Mouse (Mus musculus) MEL (cell line): Measurements from ENCODE around the gene Pan2. TPM values are rescaled to one million over a fixed set of nuclear protein-coding genes. Genes with fewer than 3 reads are reported as not detected.

Source experiments
- DNase-seq: peaks from one replicate; pipeline ENCODE4 v3.0.0; 2011; ENCODE audit warnings: low read depth, low spot score
- H3K27ac ChIP-seq: 2 replicates; pipeline ENCODE4 v1.5.1; 2012; ENCODE audit warnings: low read depth, mild to moderate bottlenecking, control low read depth, low read length, moderate library complexity; ENCODE audit not compliant: control insufficient read depth
- H3K27me3 ChIP-seq, 2 experiments: fragments of 150-350 bp in 1 of 2; sonication (generic) in 1 of 2; 2 replicates each; pipeline ENCODE4 v1.6.1; 2012; ENCODE audit warnings: low read length in 2 of 2, mild to moderate bottlenecking in 2 of 2, improper control_type of control experiment in 1 of 2, moderate library complexity in 1 of 2; ENCODE audit not compliant: insufficient read depth in 2 of 2, control insufficient read depth in 1 of 2
- H3K36me3 ChIP-seq, 2 experiments: 2 replicates each; pipeline ENCODE4 v1.6.1; 2012 to 2014; ENCODE audit warnings: low read length in 2 of 2, improper control_type of control experiment in 1 of 2, inconsistent platforms in 1 of 2, mild to moderate bottlenecking in 1 of 2; ENCODE audit not compliant: insufficient read depth in 2 of 2, control insufficient read depth in 1 of 2
- H3K4me1 ChIP-seq, 2 experiments: fragments of 150-350 bp in 1 of 2; sonication (generic) in 1 of 2; 2 replicates each; pipeline ENCODE4 v1.6.1; 2012; ENCODE audit warnings: low read length in 2 of 2, improper control_type of control experiment in 1 of 2, mild to moderate bottlenecking in 1 of 2; ENCODE audit not compliant: insufficient read depth in 2 of 2, control insufficient read depth in 1 of 2
- H3K4me3 ChIP-seq, 2 experiments: fragments of 150-350 bp in 1 of 2; sonication (generic) in 1 of 2; 2 replicates each; pipeline ENCODE4 v1.5.1; 2012; ENCODE audit warnings: low read depth in 2 of 2, low read length in 2 of 2, mild to moderate bottlenecking in 2 of 2, moderate library complexity in 2 of 2, control low read depth in 1 of 2, improper control_type of control experiment in 1 of 2; ENCODE audit not compliant: control insufficient read depth in 1 of 2, insufficient read depth in 1 of 2
- H3K79me2 ChIP-seq: 2 replicates; pipeline ENCODE4 v1.6.1; 2012; ENCODE audit warnings: mild to moderate bottlenecking, low read length, moderate library complexity; ENCODE audit not compliant: control insufficient read depth, poor library complexity, insufficient read depth
- H3K9ac ChIP-seq: 2 replicates; pipeline ENCODE4 v1.6.1; 2012; ENCODE audit warnings: low read depth, mild to moderate bottlenecking, control low read depth, low read length, moderate library complexity; ENCODE audit not compliant: control insufficient read depth, poor library complexity, severe bottlenecking
- H3K9me3 ChIP-seq: fragments of 150-350 bp; sonication (generic); replicated peaks from 2 replicates; pipeline ENCODE4 v1.6.1; 2012; ENCODE audit warnings: mild to moderate bottlenecking, low read length, improper control_type of control experiment, moderate library complexity; ENCODE audit not compliant: insufficient read depth
- BHLHE40 ChIP-seq: IDR thresholded peaks from 2 replicates; pipeline ENCODE4 v1.6.1; 2012; ENCODE audit warnings: low read depth, mild to moderate bottlenecking, inconsistent platforms, low read length, improper control_type of control experiment, borderline replicate concordance
- CHD1 ChIP-seq: IDR thresholded peaks from 2 replicates; pipeline ENCODE4 v1.6.1; 2012; ENCODE audit warnings: low read depth, mild to moderate bottlenecking, inconsistent platforms, low read length, improper control_type of control experiment
- CTCF ChIP-seq, 3 experiments: IDR thresholded peaks in 2 of 3; conservative IDR thresholded peaks in 1 of 3; 2 replicates each; pipeline ENCODE4 v1.5.1; 2011 to 2012; ENCODE audit warnings: low read length in 3 of 3, low read depth in 2 of 3, mild to moderate bottlenecking in 2 of 3, improper control_type of control experiment in 1 of 3, inconsistent platforms in 1 of 3, mixed read lengths in 1 of 3, moderate library complexity in 1 of 3; ENCODE audit not compliant: control insufficient read depth in 1 of 3, insufficient read depth in 1 of 3, poor library complexity in 1 of 3, severe bottlenecking in 1 of 3
- E2F4 ChIP-seq: IDR thresholded peaks from 2 replicates; pipeline ENCODE4 v1.6.1; 2011; ENCODE audit warnings: low read depth, low read length, improper control_type of control experiment, borderline replicate concordance
- ELF1 ChIP-seq: IDR thresholded peaks from 2 replicates; pipeline ENCODE4 v1.6.1; 2014; ENCODE audit warnings: low read depth, mild to moderate bottlenecking, inconsistent platforms, low read length, improper control_type of control experiment, moderate library complexity
- GABPA ChIP-seq: IDR thresholded peaks from 2 replicates; pipeline ENCODE4 v1.6.1; 2012; ENCODE audit warnings: low read depth, mild to moderate bottlenecking, inconsistent platforms, low read length, improper control_type of control experiment, moderate library complexity
- GATA1 ChIP-seq: IDR thresholded peaks from 2 replicates; pipeline ENCODE4 v1.6.1; 2011; ENCODE audit warnings: low read depth, low read length, improper control_type of control experiment
- HCFC1 ChIP-seq: IDR thresholded peaks from 2 replicates; pipeline ENCODE4 v1.6.1; 2012; ENCODE audit warnings: low read depth, mild to moderate bottlenecking, inconsistent platforms, low read length, improper control_type of control experiment, moderate library complexity
- JUND ChIP-seq: IDR thresholded peaks from 2 replicates; pipeline ENCODE4 v1.6.1; 2011; ENCODE audit warnings: low read depth, mild to moderate bottlenecking, improper control_type of control experiment, low read length
- MAFK ChIP-seq: IDR thresholded peaks from 2 replicates; pipeline ENCODE4 v1.6.1; 2011; ENCODE audit warnings: low read depth, mild to moderate bottlenecking, low read length, improper control_type of control experiment, borderline replicate concordance
- MAX ChIP-seq: IDR thresholded peaks from 2 replicates; pipeline ENCODE4 v1.6.1; 2011; ENCODE audit warnings: low read length, improper control_type of control experiment
- MEF2A ChIP-seq: IDR thresholded peaks from 2 replicates; pipeline ENCODE4 v1.6.1; 2014; ENCODE audit warnings: low read depth, mild to moderate bottlenecking, inconsistent platforms, low read length, improper control_type of control experiment; ENCODE audit not compliant: poor library complexity, insufficient replicate concordance, severe bottlenecking; ENCODE audit errors: extremely low read depth
- MYB ChIP-seq: IDR thresholded peaks from 2 replicates; pipeline ENCODE4 v1.6.1; 2011; ENCODE audit warnings: mild to moderate bottlenecking, low read depth, low read length, improper control_type of control experiment
- NELFE ChIP-seq: IDR thresholded peaks from 2 replicates; pipeline ENCODE4 v1.6.1; 2011; ENCODE audit warnings: low read depth, low read length, improper control_type of control experiment
- POLR2AphosphoS2 ChIP-seq: IDR thresholded peaks from 2 replicates; pipeline ENCODE4 v1.6.1; 2011; ENCODE audit warnings: low read length, improper control_type of control experiment
- POLR2AphosphoS5 ChIP-seq: IDR thresholded peaks from 2 replicates; pipeline ENCODE4 v1.6.1; 2012; ENCODE audit warnings: low read depth, borderline replicate concordance, mild to moderate bottlenecking, inconsistent platforms, low read length, moderate library complexity, mixed read lengths
- RAD21 ChIP-seq: IDR thresholded peaks from 2 replicates; pipeline ENCODE4 v1.6.1; 2011; ENCODE audit warnings: mild to moderate bottlenecking, low read depth, low read length, improper control_type of control experiment
- SIN3A ChIP-seq: IDR thresholded peaks from 2 replicates; pipeline ENCODE4 v1.6.1; 2012; ENCODE audit warnings: low read length, improper control_type of control experiment, inconsistent platforms
- SMC3 ChIP-seq: IDR thresholded peaks from 2 replicates; pipeline ENCODE4 v1.6.1; 2011; ENCODE audit warnings: low read depth, low read length, improper control_type of control experiment
- TAL1 ChIP-seq: IDR thresholded peaks from 2 replicates; pipeline ENCODE4 v1.6.1; 2012; ENCODE audit warnings: mild to moderate bottlenecking, inconsistent platforms, low read length, moderate library complexity, mixed read lengths
- TBP ChIP-seq: IDR thresholded peaks from 2 replicates; pipeline ENCODE4 v1.8.0; 2011; ENCODE audit warnings: low read depth, low read length, improper control_type of control experiment
- TCF12 ChIP-seq: IDR thresholded peaks from 2 replicates; pipeline ENCODE4 v1.6.1; 2014; ENCODE audit warnings: low read depth, mild to moderate bottlenecking, inconsistent platforms, low read length, improper control_type of control experiment, moderate library complexity
- UBTF ChIP-seq: IDR thresholded peaks from 2 replicates; pipeline ENCODE4 v1.6.1; 2012; ENCODE audit warnings: low read depth, mild to moderate bottlenecking, inconsistent platforms, low read length, improper control_type of control experiment, moderate library complexity, borderline replicate concordance; ENCODE audit not compliant: insufficient read depth
- USF1 ChIP-seq: IDR thresholded peaks from 2 replicates; pipeline ENCODE4 v1.6.1; 2014; ENCODE audit warnings: low read depth, mild to moderate bottlenecking, inconsistent platforms, low read length, improper control_type of control experiment, moderate library complexity
- USF2 ChIP-seq, 2 experiments: IDR thresholded peaks; 2 replicates each; pipeline ENCODE4 v1.6.1; 2011 to 2012; ENCODE audit warnings: improper control_type of control experiment in 2 of 2, low read length in 2 of 2, borderline replicate concordance in 1 of 2, inconsistent platforms in 1 of 2, low read depth in 1 of 2, mild to moderate bottlenecking in 1 of 2; ENCODE audit not compliant: insufficient read depth in 1 of 2
- ZKSCAN1 ChIP-seq: IDR thresholded peaks from 2 replicates; pipeline ENCODE4 v1.6.1; 2012; ENCODE audit warnings: low read depth, mild to moderate bottlenecking, inconsistent platforms, low read length, improper control_type of control experiment, moderate library complexity
- ZMIZ1 ChIP-seq: IDR thresholded peaks from 2 replicates; pipeline ENCODE4 v1.6.1; 2012; ENCODE audit warnings: low read depth, mild to moderate bottlenecking, inconsistent platforms, low read length, improper control_type of control experiment, moderate library complexity
- polyA plus RNA-seq, 2 experiments: library from polyadenylated mRNA; stranded (reverse) in 1 of 2; unstranded in 1 of 2; fragments of >175 nt in 1 of 2; fragments of >200 nt in 1 of 2; gene quantifications; 2 replicates each; pipeline versions ENCODE4 v1.2.1 to v1.2.4; 2012; ENCODE audit warnings: low replicate concordance in 2 of 2, low read depth in 1 of 2; ENCODE audit not compliant: insufficient read length in 2 of 2, insufficient read depth in 1 of 2, missing spikeins in 1 of 2
- total RNA-seq: library from RNA; depleted of rRNA; stranded (reverse); fragments of 300-350 nt; gene quantifications from 2 replicates; pipeline ENCODE4 v1.2.3, GENCODE M21; 2012

Pan2 gene
- total and polyA plus RNA-seq, 3 experiments = 6.8 to 28.6 TPM; not detected in 1

DNA sequence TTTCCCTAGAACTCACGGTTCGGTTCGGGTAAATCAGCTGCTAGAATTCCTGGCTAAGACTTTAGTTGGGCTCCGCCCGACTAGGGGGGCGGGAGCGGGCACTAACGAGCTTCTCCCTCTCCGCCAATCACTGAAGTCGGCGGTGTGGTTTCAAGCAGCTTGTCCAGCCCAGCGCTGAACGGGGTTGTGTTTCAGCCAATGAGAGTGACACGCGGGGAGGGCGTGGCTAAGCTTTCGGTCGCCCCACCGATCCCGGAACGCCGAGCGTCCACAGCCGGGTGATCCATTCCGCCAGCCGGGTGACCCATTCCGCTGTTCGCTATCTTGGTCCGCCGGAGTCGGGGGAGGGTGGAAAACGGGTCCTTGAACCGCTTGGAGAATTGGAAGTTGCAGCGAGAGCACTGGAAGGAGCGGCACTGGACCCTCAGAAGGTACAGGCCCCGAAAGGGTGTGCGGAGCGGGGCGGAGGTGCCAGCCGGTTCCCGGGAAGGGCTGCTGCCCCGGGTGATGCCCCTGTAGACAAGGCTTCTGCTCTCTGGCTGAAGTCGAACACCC, 32.8 kb upstream of the Pan2 start, which contains the start of gene Stat2 (continued):
- TF ChIP-seq ZKSCAN1 (no peak), TBP (peak; percentile 44; the same call in 1 of the 2 replicates), MEF2A (no peak)

DNA sequence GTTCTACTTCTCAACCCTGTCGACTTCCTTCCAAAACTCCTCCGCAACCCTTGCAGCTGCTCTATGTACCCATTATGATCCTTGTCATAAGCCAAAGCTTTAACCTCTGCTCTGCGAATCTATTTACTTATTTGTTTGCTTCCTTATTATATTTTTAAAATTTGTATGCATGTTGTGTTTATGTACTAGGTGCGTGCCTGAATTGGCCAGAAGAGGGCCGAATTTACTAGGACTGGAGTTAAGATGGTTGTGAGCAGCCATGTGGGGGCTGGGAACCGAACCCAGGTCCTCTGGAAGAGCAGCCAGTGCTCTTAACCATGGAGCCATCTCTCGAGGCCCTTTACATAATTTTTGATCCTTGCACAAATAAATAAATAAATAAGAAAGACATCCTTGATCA, 32.3 kb upstream of the Pan2 start:
- DNase-seq = peak; percentile 70
- Histone ChIP-seq H3K36me3 (no peaks in the 10 kb centered on the region; a peak in 2 of 4 replicates), H3K9me3 (no peaks in the 10 kb centered on the region), H3K4me3 (peak overlapping the region; percentile 64 to 92), H3K4me1 (peaks cover 0 to 4% of the 10 kb centered on the region in 2 experiments; a peak in 2 of 4 replicates), H3K27ac (no peak overlapping the region), H3K9ac (peak overlapping the region; percentile 67), H3K79me2 (no peaks in the 10 kb centered on the region; the same call in 1 of the 2 replicates), H3K27me3 (no peaks in the 10 kb centered on the region)
- TF ChIP-seq MAX = no peak
- TF ChIP-seq MYB = no peak
- no peak for TF ChIP-seq SIN3A
- TF ChIP-seq RAD21 = no peak
- no peak for TF ChIP-seq CHD1
- TF ChIP-seq E2F4 = no peak
- no peak for TF ChIP-seq ZMIZ1
- TF ChIP-seq CTCF (IDR thresholded peaks at IDR 0.05 in 2 of 3, conservative IDR thresholded peaks at IDR 0.05 in 1 of 3; ENCODE audit: control insufficient read depth in 1 of 3, insufficient read depth in 1 of 3, low read depth in 2 of 3, low read length in 3 of 3, poor library complexity in 1 of 3, severe bottlenecking in 1 of 3) = peak in 1 of 3 experiments; percentile 25; a peak in 2 of 6 replicates

DNA sequence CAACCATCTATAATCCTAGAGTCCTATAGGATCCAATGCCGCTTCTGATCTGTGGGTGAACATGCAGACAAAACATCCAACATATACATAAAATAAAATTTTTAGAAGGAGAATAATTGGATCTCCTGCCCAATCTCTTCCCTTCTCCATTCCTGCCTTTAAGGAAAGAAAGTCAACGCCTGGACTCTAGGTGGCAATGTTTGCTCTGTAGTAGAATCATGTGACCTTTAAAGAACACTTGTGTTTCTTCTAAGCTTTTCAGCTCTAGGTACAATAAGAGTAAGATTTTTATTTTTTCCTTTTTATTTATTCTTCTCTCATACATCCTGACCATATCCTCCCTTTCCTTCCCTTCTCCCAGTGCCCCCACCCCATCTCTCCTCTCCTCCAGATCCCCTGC, 31.3 kb upstream of the Pan2 start:
- H3K4me3 ChIP-seq = no peak overlapping the region
- H3K27ac ChIP-seq = no peak overlapping the region
- H3K79me2 ChIP-seq = no peaks in the 10 kb centered on the region; the same call in 1 of the 2 replicates
- TF ChIP-seq TCF12 (no peak), MAX (no peak), MAFK (no peak), ZMIZ1 (no peak), POLR2AphosphoS2 (no peak), HCFC1 (no peak), GATA1 (no peak), BHLHE40 (no peak), TAL1 (no peak), RAD21 (peak; percentile 40), ELF1 (no peak), USF2 (IDR thresholded peaks at IDR 0.05; ENCODE audit: borderline replicate concordance in 1 of 2, insufficient read depth in 1 of 2, low read depth in 1 of 2, low read length in 2 of 2) (peak in 1 of 2 experiments; percentile 59; a peak in 1 of 4 replicates), UBTF (no peak), MEF2A (no peak), GABPA (no peak), JUND (no peak), NELFE (no peak), CHD1 (no peak), SMC3 (peak; percentile 28), TBP (no peak), USF1 (peak; percentile 90), ZKSCAN1 (no peak), CTCF (IDR thresholded peaks at IDR 0.05 in 2 of 3, conservative IDR thresholded peaks at IDR 0.05 in 1 of 3; ENCODE audit: control insufficient read depth in 1 of 3, insufficient read depth in 1 of 3, low read depth in 2 of 3, low read length in 3 of 3, poor library complexity in 1 of 3, severe bottlenecking in 1 of 3) (peak in 1 of 3 experiments; percentile 58; a peak in 2 of 6 replicates), POLR2AphosphoS5 (no peak)
- no peaks in the 10 kb centered on the region; a peak in 2 of 4 replicates for H3K36me3 ChIP-seq
- H3K9ac ChIP-seq = no peak overlapping the region
- no peaks in the 10 kb centered on the region for H3K27me3 ChIP-seq
- H3K4me1 ChIP-seq = peaks cover 0 to 4% of the 10 kb centered on the region in 2 experiments; a peak in 2 of 4 replicates
- DNase-seq = peak; percentile 45
- H3K9me3 ChIP-seq = no peaks in the 10 kb centered on the region
